ENCODE assay signal across 15 mouse cellular contexts in the genomic region with DNA sequence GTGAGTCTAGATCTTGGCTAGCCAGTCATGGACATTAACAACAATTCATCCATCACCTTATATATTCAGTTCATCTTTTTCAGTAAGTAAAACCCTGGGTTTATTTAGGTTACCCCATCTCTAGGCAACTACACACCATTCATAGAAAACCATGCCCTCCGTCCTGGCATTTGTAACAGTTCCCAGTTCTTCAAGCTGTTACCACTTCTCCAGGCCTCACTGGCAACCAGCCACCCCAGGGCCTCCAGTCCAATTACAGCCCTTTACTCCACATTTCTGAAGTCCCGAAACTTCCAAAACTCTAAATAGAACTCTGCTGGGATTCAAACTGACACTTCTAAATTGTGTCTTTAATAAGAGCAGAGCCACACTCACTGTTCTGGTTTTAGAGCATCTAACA.
DNase-seq lines count a peak whose midpoint lies in the region.
"Had no signal": no experiment of that assay in that cellular context is flagged by ENCODE, and none has a peak within 500 bp of the region (broad histone marks: within the 10 kb centered on the region; RNA-seq: fewer than 3 reads in every experiment).

No protein-coding gene starts in this region.

- DNase-seq in adrenal gland, postnatal 10 days = peak; percentile 54
- DNase-seq in adrenal gland, postnatal 4 days (ENCODE audit: low spot score in 2 of 2) = no peak
- peak; percentile 58 to 60 for DNase-seq in cerebellum, postnatal 14 days
- no peak for DNase-seq in cerebellum, adult 9-10 months
- DNase-seq in left cerebral cortex, postnatal 4 days = peak; percentile 34
- DNase-seq in left cerebral cortex, postnatal 25 days (ENCODE audit: low spot score in 2 of 2) = no peak
- DNase-seq in right cerebral cortex, postnatal 4 days = peak; percentile 48
- no peak for DNase-seq in right cerebral cortex, adult 2 months (ENCODE audit: low spot score in 2 of 2)
- DNase-seq: B cell, adult 2 months; cerebellum, adult 11 months; cerebellum, adult 9-11 months; embryo, embryonic 11 days; gastrocnemius, postnatal 36 days; heart, adult 2 months; kidney, adult 11 months had no signal

- intact Hi-C loops in left cerebral cortex, postnatal 4 days (cut with DNase I) = no loop called here
- intact Hi-C loops in left cerebral cortex, postnatal 25 days (cut with DNase I) = loop anchor here (10.0 kb wide), 1 partner anchor 254 kb away; no protein-coding TSS in a partner anchor

Comparison
In these comparisons a context has a peak if more than half of its experiments do, and no peak if none do; other contexts are left out.
1. DNase-seq: peak in adrenal gland, postnatal 10 days (single experiment), cerebellum, postnatal 14 days (2 of 2), left cerebral cortex, postnatal 4 days (single experiment) and right cerebral cortex, postnatal 4 days (single experiment); none in adrenal gland, postnatal 4 days (0 of 2), cerebellum, adult 9-10 months (single experiment), left cerebral cortex, postnatal 25 days (0 of 2) and right cerebral cortex, adult 2 months (0 of 2).